Mouse (Mus musculus) cerebellum, adult 9-10 months (tissue): Measurements from ENCODE around the gene Evpl.
"Not testable (repeated sequence)": the region's sequence is repeated elsewhere in the genome, so short reads cannot be mapped to it uniquely, and the experiment has no call there.

Source experiments
- DNase-seq: peaks from one replicate; pipeline ENCODE4 v3.0.0; 2022

Evpl gene

GRCm38 (mm10) chr11:116237742-116238395 is at the start of gene Evpl:
Gene Evpl, minus strand, starts transcription at chr11:116238077.
- no peak for DNase-seq

- DNase-seq: no peak
Observed at GRCm38 (mm10) chr11:116287351-116287750, 49.5 kb upstream of the Evpl start.

GRCm38 (mm10) chr11:116285770-116286191 is 47.9 kb upstream of the Evpl start:
- no peak for DNase-seq

- peak; percentile 6 for DNase-seq
Observed at GRCm38 (mm10) chr11:116283982-116284381, 46.1 kb upstream of the Evpl start.

GRCm38 (mm10) chr11:116282912-116283521 is 45.1 kb upstream of the Evpl start:
- DNase-seq: peak; percentile 5

GRCm38 (mm10) chr11:116282089-116282488 is 44.2 kb upstream of the Evpl start:
- no peak for DNase-seq

- DNase-seq: peak; percentile 5
Observed at GRCm38 (mm10) chr11:116281671-116282070, 43.8 kb upstream of the Evpl start.

- DNase-seq: peak; percentile 9
Observed at GRCm38 (mm10) chr11:116280751-116281663, 43.1 kb upstream of the Evpl start, which contains the start of gene Galr2. Gene Galr2, plus strand, starts transcription at chr11:116280939.

- not testable (repeated sequence) for DNase-seq
Observed at GRCm38 (mm10) chr11:116277184-116277583, 39.3 kb upstream of the Evpl start.

- DNase-seq: peak; percentile 91
Observed at GRCm38 (mm10) chr11:116274045-116274666, 36.3 kb upstream of the Evpl start, which contains the start of gene Srp68. Gene Srp68, minus strand, starts transcription at chr11:116274217.

GRCm38 (mm10) chr11:116273469-116274044 is 35.7 kb upstream of the Evpl start:
- DNase-seq: no peak

GRCm38 (mm10) chr11:116272589-116273468 is 35.0 kb upstream of the Evpl start:
- DNase-seq: no peak

GRCm38 (mm10) chr11:116269560-116269959 is 31.7 kb upstream of the Evpl start:
- no peak for DNase-seq

GRCm38 (mm10) chr11:116268313-116268712 is 30.4 kb upstream of the Evpl start:
- no peak for DNase-seq

- no peak for DNase-seq
Observed at GRCm38 (mm10) chr11:116267637-116268036, 29.8 kb upstream of the Evpl start.

- no peak for DNase-seq
Observed at GRCm38 (mm10) chr11:116265850-116266249, 28.0 kb upstream of the Evpl start.

GRCm38 (mm10) chr11:116265352-116265751 is 27.5 kb upstream of the Evpl start:
- no peak for DNase-seq

GRCm38 (mm10) chr11:116260259-116260658 is 22.4 kb upstream of the Evpl start:
- DNase-seq: no peak

- DNase-seq: no peak
Observed at GRCm38 (mm10) chr11:116259461-116259860, 21.6 kb upstream of the Evpl start.

- DNase-seq: no peak
Observed at GRCm38 (mm10) chr11:116255982-116256675, 18.3 kb upstream of the Evpl start.
